Comparison of ENCODE assay signal across 8 mouse cellular contexts in genomic region chr7:24594309-24594803, GRCm38 (mm10). TPM values are rescaled to one million over a fixed set of nuclear protein-coding genes. Genes with fewer than 3 reads are reported as not detected.
DNase-seq lines count a peak whose midpoint lies in the region; ATAC-seq and TF ChIP-seq lines count a peak whose summit lies in the region.

No protein-coding gene starts in this region.

- H3K4me2 ChIP-seq in intestine, embryonic 14.5 days (ENCODE audit: low read length), result peak overlapping the region; percentile 66
- peak overlapping the region; percentile 74 for H3K4me2 ChIP-seq in midbrain, postnatal 0 days (ENCODE audit: low read depth, low read length, poor library complexity, severe bottlenecking)

- H3K9ac ChIP-seq in intestine, embryonic 14.5 days (ENCODE audit: low read length), result peak overlapping the region; percentile 56; the same call in 1 of the 2 replicates
- H3K9ac ChIP-seq in midbrain, postnatal 0 days (replicated peaks; ENCODE audit: low read length, poor library complexity, severe bottlenecking), result peak overlapping the region; percentile 65

- no peaks in the 10 kb centered on the region for H3K36me3 ChIP-seq in kidney, adult 2 months (ENCODE audit: control insufficient read depth, insufficient read depth, low read length)
- H3K36me3 ChIP-seq in intestine, embryonic 14.5 days (ENCODE audit: control insufficient read depth, insufficient read depth, low read length), result no peaks in the 10 kb centered on the region
- H3K36me3 ChIP-seq in midbrain, postnatal 0 days (ENCODE audit: insufficient read depth, low read length), result no peaks in the 10 kb centered on the region

- H3K4me1 ChIP-seq in kidney, adult 2 months (ENCODE audit: control insufficient read depth, insufficient read depth, low read length), result peaks cover 9% of the 10 kb centered on the region; the same call in 1 of the 2 replicates
- H3K4me1 ChIP-seq in intestine, embryonic 14.5 days (replicated peaks; ENCODE audit: control insufficient read depth, insufficient read depth, low read length), result peaks cover 4% of the 10 kb centered on the region; the same call in 1 of the 2 replicates
- peaks cover 18% of the 10 kb centered on the region; the same call in 1 of the 2 replicates for H3K4me1 ChIP-seq in midbrain, postnatal 0 days (ENCODE audit: insufficient read depth, low read length)

- TF ChIP-seq POLR2A in kidney, adult 2 months (IDR thresholded peaks at IDR 0.05; ENCODE audit: low read depth, low read length), result no peak

- no peak for TF ChIP-seq CTCF in kidney, adult 2 months (conservative IDR thresholded peaks at IDR 0.05; ENCODE audit: insufficient read depth, insufficient read length, low read depth, low read length)
- TF ChIP-seq CTCF in midbrain, postnatal 0 days (IDR thresholded peaks at IDR 0.05), result no peak

- H3K27me3 ChIP-seq in kidney, adult 2 months (replicated peaks; ENCODE audit: control insufficient read depth, insufficient read depth, low read length), result no peaks in the 10 kb centered on the region
- H3K27me3 ChIP-seq in intestine, embryonic 14.5 days (replicated peaks; ENCODE audit: control insufficient read depth, insufficient read depth, low read length), result no peaks in the 10 kb centered on the region
- H3K27me3 ChIP-seq in midbrain, postnatal 0 days (ENCODE audit: insufficient read depth, low read length), result no peaks in the 10 kb centered on the region

- DNase-seq in kidney, adult 2 months, result no peak
- no peak for DNase-seq in kidney, postnatal 14 days
- DNase-seq in embryo, embryonic 10.5 days (ENCODE audit: low spot score), result peak; percentile 53
- peak; percentile 66 for DNase-seq in intestine, embryonic 14.5 days (ENCODE audit: low spot score)
- DNase-seq in midbrain, postnatal 0 days (ENCODE audit: low spot score), result no peak
- no peak for DNase-seq in frontal cortex, postnatal 10 days (ENCODE audit: low spot score in 2 of 2)
- no peak for DNase-seq in thymus, postnatal 36 days
- no peak for DNase-seq in left cerebral cortex, adult 11 months (ENCODE audit: low spot score)

- H3K27ac ChIP-seq in kidney, adult 2 months (ENCODE audit: insufficient read depth, low read depth, low read length), result no peak overlapping the region
- H3K27ac ChIP-seq in intestine, embryonic 14.5 days (ENCODE audit: low read depth), result no peak overlapping the region
- no peak overlapping the region for H3K27ac ChIP-seq in midbrain, postnatal 0 days (ENCODE audit: low read depth, low read length)

- 10% methylated on average over 13 of the region's 13 CpGs for WGBS in kidney, adult 2 months
- WGBS in intestine, embryonic 14.5 days, result 3% methylated on average over 13 of the region's 13 CpGs
- 4% methylated on average over 13 of the region's 13 CpGs for WGBS in midbrain, postnatal 0 days

- no peaks in the 10 kb centered on the region for H3K9me3 ChIP-seq in intestine, embryonic 14.5 days (ENCODE audit: control insufficient read depth, low read length)
- H3K9me3 ChIP-seq in midbrain, postnatal 0 days (ENCODE audit: low read length), result no peaks in the 10 kb centered on the region

- H3K4me3 ChIP-seq in kidney, adult 2 months (ENCODE audit: insufficient read depth, low read depth, low read length), result peak overlapping the region; percentile 83
- peak overlapping the region; percentile 66 for H3K4me3 ChIP-seq in intestine, embryonic 14.5 days (ENCODE audit: low read depth, low read length)
- H3K4me3 ChIP-seq in midbrain, postnatal 0 days (ENCODE audit: low read depth, low read length), result peak overlapping the region; percentile 72

- ATAC-seq in intestine, embryonic 14.5 days (replicated peaks; ENCODE audit: low FRiP score, low TSS enrichment, low read depth), result peak; percentile 4; the same call in 1 of the 2 replicates
- no peak for ATAC-seq in midbrain, postnatal 0 days (ENCODE audit: low FRiP score)

RNA-seq across cellular contexts. Expression of gene Zfp575, which starts 6.9 kb away (rescaled TPM):
- 0.11 and 0.15 TPM in 2 replicates for polyA plus RNA-seq in kidney, adult 2 months (2012; rRNA removed)
- polyA plus RNA-seq in intestine, embryonic 14.5 days (2014; fragmentation: Nextera tagmentation; extraction: Ambion mirVana), result 3.1 and 3.6 TPM in 2 replicates
- total RNA-seq in midbrain, postnatal 0 days (2014; rRNA removed), result 2.3 and 3.2 TPM in 2 replicates
- 28.3 and 29.5 TPM in 2 replicates for polyA plus RNA-seq in midbrain, postnatal 0 days (2015; fragmentation: Nextera tagmentation; extraction: Ambion mirVana)

RNA-seq across cellular contexts. Expression of gene Ethe1, which starts 7.0 kb away (rescaled TPM):
- polyA plus RNA-seq in kidney, adult 2 months (2012; rRNA removed), result 172 and 173 TPM in 2 replicates
- polyA plus RNA-seq in intestine, embryonic 14.5 days (2014; fragmentation: Nextera tagmentation; extraction: Ambion mirVana), result 42.9 and 46.5 TPM in 2 replicates
- total RNA-seq in midbrain, postnatal 0 days (2014; rRNA removed), result 32.2 and 33.4 TPM in 2 replicates
- 31.3 and 31.6 TPM in 2 replicates for polyA plus RNA-seq in midbrain, postnatal 0 days (2015; fragmentation: Nextera tagmentation; extraction: Ambion mirVana)

RNA-seq across cellular contexts. Expression of gene Phldb3, which starts 16.2 kb away (rescaled TPM):
- 2.8 and 3.1 TPM in 2 replicates for polyA plus RNA-seq in kidney, adult 2 months (2012; rRNA removed)
- polyA plus RNA-seq in intestine, embryonic 14.5 days (2014; fragmentation: Nextera tagmentation; extraction: Ambion mirVana), result 0.31 and 0.38 TPM in 2 replicates
- 0.11 and 0.14 TPM in 2 replicates for total RNA-seq in midbrain, postnatal 0 days (2014; rRNA removed)
- polyA plus RNA-seq in midbrain, postnatal 0 days (2015; fragmentation: Nextera tagmentation; extraction: Ambion mirVana), result not detected in 2 replicates

RNA-seq across cellular contexts. Expression of gene Lypd3, which starts 42.0 kb away (rescaled TPM):
- 0.06 and 0.67 TPM in 2 replicates for polyA plus RNA-seq in kidney, adult 2 months (2012; rRNA removed)
- 0.50 and 0.77 TPM in 2 replicates for polyA plus RNA-seq in intestine, embryonic 14.5 days (2014; fragmentation: Nextera tagmentation; extraction: Ambion mirVana)
- total RNA-seq in midbrain, postnatal 0 days (2014; rRNA removed), result 0.99 and 1.5 TPM in 2 replicates
- polyA plus RNA-seq in midbrain, postnatal 0 days (2015; fragmentation: Nextera tagmentation; extraction: Ambion mirVana), result 1.8 and 2.2 TPM in 2 replicates

RNA-seq across cellular contexts. Expression of gene Xrcc1, which starts 48.3 kb away (rescaled TPM):
- polyA plus RNA-seq in kidney, adult 2 months (2012; rRNA removed), result 29.0 and 31.2 TPM in 2 replicates
- 91.5 and 108 TPM in 2 replicates for polyA plus RNA-seq in intestine, embryonic 14.5 days (2014; fragmentation: Nextera tagmentation; extraction: Ambion mirVana)
- total RNA-seq in midbrain, postnatal 0 days (2014; rRNA removed), result 44.6 and 51.8 TPM in 2 replicates
- polyA plus RNA-seq in midbrain, postnatal 0 days (2015; fragmentation: Nextera tagmentation; extraction: Ambion mirVana), result 41.9 and 43.3 TPM in 2 replicates

Comparison
In these comparisons a context has a peak if more than half of its experiments do, and no peak if none do; other contexts are left out.
1. DNase-seq: peak in embryo, embryonic 10.5 days (single experiment) and intestine, embryonic 14.5 days (single experiment); none in kidney, adult 2 months (single experiment), kidney, postnatal 14 days (single experiment), midbrain, postnatal 0 days (single experiment), frontal cortex, postnatal 10 days (0 of 2), thymus, postnatal 36 days (0 of 2) and left cerebral cortex, adult 11 months (single experiment).
2. Peak in every context shown above with its lines, with median percentiles within 50 percentile points of each other: H3K4me3 ChIP-seq.